Mouse (Mus musculus): ENCODE data around the gene Nepro.

DNA sequence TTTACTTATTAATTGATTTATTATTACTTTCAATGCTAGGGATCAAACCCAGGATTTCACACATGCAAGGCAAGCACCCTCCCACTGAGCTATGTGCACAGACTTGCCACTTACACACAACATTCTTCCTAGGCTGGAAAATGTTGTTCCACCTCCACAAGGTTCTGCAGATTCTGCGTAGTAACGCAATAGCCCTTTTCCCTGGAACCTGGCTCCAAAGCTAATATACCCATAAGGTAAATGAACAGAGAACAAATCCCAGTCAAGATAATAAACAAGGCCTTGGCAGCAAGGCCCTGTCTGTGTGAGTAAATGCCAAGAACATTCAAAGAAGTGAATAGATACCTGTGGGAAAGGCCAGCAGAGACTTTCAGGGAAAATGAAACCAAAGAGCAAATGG is 47.7 kb upstream of the Nepro start:
- no peak for TF ChIP-seq CTCF (IDR thresholded peaks at IDR 0.05; ENCODE audit: low read depth, low read length)
- no peak for TF ChIP-seq GATA1 (IDR thresholded peaks at IDR 0.05; ENCODE audit: borderline replicate concordance, low read length)
- no peak for TF ChIP-seq POLR2AphosphoS5 (IDR thresholded peaks at IDR 0.05; ENCODE audit: insufficient replicate concordance, low read depth, low read length)
- no peak for TF ChIP-seq TAL1 (conservative IDR thresholded peaks at IDR 0.05; ENCODE audit: low read depth, low read length)
- no peak for TF ChIP-seq GATA2 (IDR thresholded peaks at IDR 0.05; ENCODE audit: borderline replicate concordance, low read depth, low read length)
